Mouse (Mus musculus) neural tube, embryonic 11.5 days (tissue): ENCODE measurements at regions not wholly inside any gene's neighbourhood (a gene's known extent, or its start where the extent isn't known, plus 50 kb on each side); places are given as distances from the start of the nearest gene placed in this dataset.

Experiments
- ATAC-seq: fragments of 200-750 bp; cut with Nextera tagmentation; 2 replicates; pipeline ENCODE4 v1.8.0; 2017; ENCODE audit warnings: moderate number of reproducible peaks, mild to moderate bottlenecking, moderate TSS enrichment, moderate library complexity; ENCODE audit not compliant: insufficient read depth, low FRiP score, low TSS enrichment
- DNase-seq: peaks from one replicate; pipeline ENCODE4 v3.0.0-alpha.2; 2015; ENCODE audit warnings: low spot score
- H3K27ac ChIP-seq: fragments of 300-500 bp; sonication (generic); 2 replicates; pipeline ENCODE4 v1.5.1; 2014; ENCODE audit warnings: low read depth, mild to moderate bottlenecking, low read length
- H3K27me3 ChIP-seq: fragments of 300-500 bp; sonication (generic); 2 replicates; pipeline ENCODE4 v1.6.1; 2014; ENCODE audit warnings: mild to moderate bottlenecking, low read length, mixed read lengths; ENCODE audit not compliant: control insufficient read depth, insufficient read depth
- H3K36me3 ChIP-seq: fragments of 300-500 bp; sonication (generic); 2 replicates; pipeline ENCODE4 v1.6.1; 2014; ENCODE audit warnings: mild to moderate bottlenecking, low read length, moderate library complexity, mixed read lengths; ENCODE audit not compliant: control insufficient read depth, insufficient read depth
- H3K4me1 ChIP-seq: fragments of 300-500 bp; sonication (generic); 2 replicates; pipeline ENCODE4 v1.6.1; 2014; ENCODE audit warnings: low read length, mixed read lengths; ENCODE audit not compliant: control insufficient read depth, insufficient read depth
- H3K4me2 ChIP-seq: fragments of 300-500 bp; sonication (generic); 2 replicates; pipeline ENCODE4 v1.6.1; 2014; ENCODE audit warnings: low read depth, mild to moderate bottlenecking, moderate library complexity
- H3K4me3 ChIP-seq: fragments of 300-500 bp; sonication (generic); 2 replicates; pipeline ENCODE4 v1.5.1; 2014; ENCODE audit warnings: low read depth, low read length
- H3K9ac ChIP-seq: fragments of 300-500 bp; sonication (generic); 2 replicates; pipeline ENCODE4 v1.6.1; 2014; ENCODE audit warnings: mild to moderate bottlenecking, low read length
- H3K9me3 ChIP-seq: fragments of 300-500 bp; sonication (generic); 2 replicates; pipeline ENCODE4 v1.6.1; 2016; ENCODE audit warnings: low read length; ENCODE audit not compliant: control insufficient read depth
- WGBS: fragments of 180-500 bp; shearing (Covaris S2); extraction: QIAGEN DNeasy Blood & Tissue Kit; methylation state at CpG from one replicate; pipeline ENCODE4 v1.1.7; 2014; 5-methylcytosine and 5-hydroxymethylcytosine counted together

- H3K27ac ChIP-seq, result no peak overlapping the region
- no peaks in the 10 kb centered on the region for H3K27me3 ChIP-seq
- no peak for DNase-seq
- H3K4me2 ChIP-seq, result no peak overlapping the region
- no peak for ATAC-seq
- 86% methylated on average over 4 of the region's 4 CpGs for WGBS
- no peaks in the 10 kb centered on the region for H3K4me1 ChIP-seq
- H3K36me3 ChIP-seq, result no peaks in the 10 kb centered on the region
- H3K4me3 ChIP-seq, result no peak overlapping the region
- no peak overlapping the region for H3K9ac ChIP-seq
- no peaks in the 10 kb centered on the region for H3K9me3 ChIP-seq
Observed at GRCm38 (mm10) chr9:69870182-69870581, 109.4 kb upstream of the Foxb1 start.

- H3K27ac ChIP-seq, result no peak overlapping the region
- no peak for ATAC-seq
- no peaks in the 10 kb centered on the region for H3K9me3 ChIP-seq
- no peaks in the 10 kb centered on the region for H3K36me3 ChIP-seq
- no peak overlapping the region for H3K9ac ChIP-seq
- H3K4me3 ChIP-seq, result no peak overlapping the region
- H3K27me3 ChIP-seq, result no peaks in the 10 kb centered on the region
- H3K4me2 ChIP-seq, result no peak overlapping the region
- DNase-seq, result no peak
- 75% methylated on average over 5 of the region's 5 CpGs for WGBS
- no peaks in the 10 kb centered on the region for H3K4me1 ChIP-seq
Observed at GRCm38 (mm10) chr9:69886351-69886750, 102.9 kb upstream of the Bnip2 start.

- H3K36me3 ChIP-seq, result no peaks in the 10 kb centered on the region
- no peaks in the 10 kb centered on the region for H3K27me3 ChIP-seq
- DNase-seq (no peak), ATAC-seq (no peak)
- H3K9me3 ChIP-seq, result no peaks in the 10 kb centered on the region
- no peak overlapping the region for H3K9ac ChIP-seq
- no peak overlapping the region for H3K27ac ChIP-seq
- 63% methylated on average over 10 of the region's 10 CpGs for WGBS
- H3K4me3 ChIP-seq, result no peak overlapping the region
- no peak overlapping the region for H3K4me2 ChIP-seq
- H3K4me1 ChIP-seq, result no peaks in the 10 kb centered on the region; the same call in 1 of the 2 replicates
Observed at GRCm38 (mm10) chr9:69898016-69898415, 91.2 kb upstream of the Bnip2 start.

GRCm38 (mm10) chr9:69899371-69899770, 89.9 kb upstream of the Bnip2 start:
- ATAC-seq, result no peak
- WGBS, result 21% methylated on average over 11 of the region's 11 CpGs
- Histone ChIP-seq H3K27me3 (no peaks in the 10 kb centered on the region), H3K4me1 (no peaks in the 10 kb centered on the region; the same call in 1 of the 2 replicates), H3K36me3 (no peaks in the 10 kb centered on the region), H3K4me2 (peak overlapping the region; percentile 27; the same call in 1 of the 2 replicates), H3K27ac (no peak overlapping the region), H3K9me3 (no peaks in the 10 kb centered on the region), H3K4me3 (no peak overlapping the region), H3K9ac (no peak overlapping the region)
- DNase-seq, result peak; percentile 65

- Histone ChIP-seq H3K4me1 (no peaks in the 10 kb centered on the region; the same call in 1 of the 2 replicates), H3K27ac (no peak overlapping the region), H3K4me2 (no peak overlapping the region), H3K36me3 (no peaks in the 10 kb centered on the region), H3K9ac (no peak overlapping the region), H3K27me3 (no peaks in the 10 kb centered on the region), H3K9me3 (no peaks in the 10 kb centered on the region), H3K4me3 (no peak overlapping the region)
- DNase-seq (no peak), ATAC-seq (no peak)
- WGBS, result 74% methylated on average over 6 of the region's 6 CpGs
Observed at GRCm38 (mm10) chr9:69900871-69901270, 88.4 kb upstream of the Bnip2 start.

- Histone ChIP-seq H3K4me1 (no peaks in the 10 kb centered on the region; the same call in 1 of the 2 replicates), H3K4me3 (no peak overlapping the region), H3K4me2 (0 out of 2 replicates have a peak overlapping the region, but pooled peaks have one; percentile 8), H3K9ac (no peak overlapping the region), H3K27ac (no peak overlapping the region), H3K27me3 (no peaks in the 10 kb centered on the region), H3K9me3 (no peaks in the 10 kb centered on the region), H3K36me3 (no peaks in the 10 kb centered on the region)
- 7% methylated on average over 21 of the region's 21 CpGs for WGBS
- no peak for ATAC-seq
- DNase-seq, result peak; percentile 26
Observed at GRCm38 (mm10) chr9:69907123-69907945, 81.9 kb upstream of the Bnip2 start.

GRCm38 (mm10) chr9:69910621-69911020, 78.6 kb upstream of the Bnip2 start:
- no peak overlapping the region for H3K4me2 ChIP-seq
- 88% methylated on average over 4 of the region's 4 CpGs for WGBS
- no peaks in the 10 kb centered on the region for H3K9me3 ChIP-seq
- H3K27me3 ChIP-seq, result 0 out of 2 replicates have a peak, but pooled peaks cover 2% of the 10 kb centered on the region
- no peak for ATAC-seq
- DNase-seq, result no peak
- no peaks in the 10 kb centered on the region; the same call in 1 of the 2 replicates for H3K4me1 ChIP-seq
- no peak overlapping the region for H3K9ac ChIP-seq
- no peak overlapping the region for H3K27ac ChIP-seq
- no peak overlapping the region for H3K4me3 ChIP-seq
- H3K36me3 ChIP-seq, result no peaks in the 10 kb centered on the region

GRCm38 (mm10) chr9:69928126-69928525, 61.1 kb upstream of the Bnip2 start:
- no peaks in the 10 kb centered on the region for H3K36me3 ChIP-seq
- H3K4me1 ChIP-seq, result no peaks in the 10 kb centered on the region
- H3K9ac ChIP-seq, result no peak overlapping the region
- no peak overlapping the region for H3K4me3 ChIP-seq
- 81% methylated on average over 2 of the region's 2 CpGs for WGBS
- DNase-seq (no peak), ATAC-seq (no peak)
- no peak overlapping the region for H3K4me2 ChIP-seq
- no peak overlapping the region for H3K27ac ChIP-seq
- H3K27me3 ChIP-seq, result no peaks in the 10 kb centered on the region
- H3K9me3 ChIP-seq, result no peaks in the 10 kb centered on the region

- Histone ChIP-seq H3K4me2 (no peak overlapping the region), H3K27ac (no peak overlapping the region), H3K9ac (no peak overlapping the region), H3K27me3 (no peaks in the 10 kb centered on the region), H3K4me3 (no peak overlapping the region), H3K9me3 (no peaks in the 10 kb centered on the region), H3K4me1 (no peaks in the 10 kb centered on the region), H3K36me3 (no peaks in the 10 kb centered on the region)
- DNase-seq (no peak), ATAC-seq (no peak)
- WGBS, result 77% methylated on average over 3 of the region's 3 CpGs
Observed at GRCm38 (mm10) chr9:69937863-69938262, 51.4 kb upstream of the Bnip2 start.
